In genomic region chr17:32118484-32118883, GRCm38 (mm10) we compare ENCODE assay signal across 8 mouse cellular contexts. TPM values are rescaled to one million over a fixed set of nuclear protein-coding genes. Genes with fewer than 3 reads are reported as not detected.
DNase-seq lines count a peak whose midpoint lies in the region; ATAC-seq and TF ChIP-seq lines count a peak whose summit lies in the region.
"Had no signal": no experiment of that assay in that cellular context is flagged by ENCODE, and none has a peak within 500 bp of the region (broad histone marks: within the 10 kb centered on the region; RNA-seq: fewer than 3 reads in every experiment).

No protein-coding gene starts in this region.

- H3K4me2 ChIP-seq in lung, postnatal 0 days (replicated peaks; ENCODE audit: low read depth, low read length): peak overlapping the region; percentile 25; the same call in 1 of the 2 replicates
- peak overlapping the region; percentile 47 for H3K4me2 ChIP-seq in heart, embryonic 14.5 days (ENCODE audit: low read length)
- peak overlapping the region; percentile 65 for H3K4me2 ChIP-seq in liver, embryonic 16.5 days (ENCODE audit: low read depth, low read length)

- no peaks in the 10 kb centered on the region for H3K36me3 ChIP-seq in lung, postnatal 0 days (ENCODE audit: insufficient read depth, low read length)
- H3K36me3 ChIP-seq in heart, embryonic 14.5 days (ENCODE audit: control insufficient read depth, insufficient read depth, low read length): peaks cover 5% of the 10 kb centered on the region; the same call in 1 of the 2 replicates
- H3K36me3 ChIP-seq in liver, embryonic 16.5 days (ENCODE audit: control insufficient read depth, insufficient read depth): no peaks in the 10 kb centered on the region

- H3K9me3 ChIP-seq in lung, postnatal 0 days (ENCODE audit: low read length): no peaks in the 10 kb centered on the region
- H3K9me3 ChIP-seq in heart, embryonic 14.5 days (ENCODE audit: control insufficient read depth, low read length): no peaks in the 10 kb centered on the region
- H3K9me3 ChIP-seq in liver, embryonic 16.5 days (replicated peaks; ENCODE audit: control insufficient read depth, low read length): no peaks in the 10 kb centered on the region

- TF ChIP-seq EP300 in lung, postnatal 0 days (IDR thresholded peaks at IDR 0.05): no peak

- WGBS in lung, postnatal 0 days: 17% methylated on average over 2 of the region's 3 CpGs
- WGBS in heart, embryonic 14.5 days: 10% methylated on average over 3 of the region's 3 CpGs
- 42% methylated on average over 3 of the region's 3 CpGs for WGBS in liver, embryonic 16.5 days (ENCODE audit: insufficient replicate concordance)

- no peak overlapping the region for H3K27ac ChIP-seq in lung, postnatal 0 days (ENCODE audit: low read length)
- H3K27ac ChIP-seq in heart, embryonic 14.5 days (replicated peaks in 1 of 2; ENCODE audit: control insufficient read depth in 1 of 2, insufficient read depth in 1 of 2, low read depth in 2 of 2, low read length in 2 of 2): no peak overlapping the region
- H3K27ac ChIP-seq in liver, embryonic 16.5 days (ENCODE audit: low read length): no peak overlapping the region; the same call in 1 of the 2 replicates

- peak; percentile 32 for ATAC-seq in lung, postnatal 0 days
- no peak for ATAC-seq in heart, embryonic 14.5 days (ENCODE audit: insufficient number of reproducible peaks, insufficient read depth, low FRiP score, low read depth)
- ATAC-seq in liver, embryonic 16.5 days (ENCODE audit: low read depth): no peak

- DNase-seq in lung, postnatal 0 days (ENCODE audit: low spot score): peak; percentile 41
- no peak for DNase-seq in lung, postnatal 36 days
- DNase-seq in cerebellum, adult 9-11 months: no peak
- DNase-seq in adrenal gland, postnatal 36 days: no peak
- DNase-seq in adipocyte (ENCODE audit: low spot score): no peak
- DNase-seq: spleen, adult 18-20 months had no signal

- H3K9ac ChIP-seq in lung, postnatal 0 days (replicated peaks; ENCODE audit: low read depth): no peak overlapping the region
- H3K9ac ChIP-seq in heart, embryonic 14.5 days (ENCODE audit: low read length): no peak overlapping the region
- H3K9ac ChIP-seq in liver, embryonic 16.5 days (ENCODE audit: low read depth, low read length): peak overlapping the region; percentile 56

- no peaks in the 10 kb centered on the region; the same call in 1 of the 2 replicates for H3K27me3 ChIP-seq in lung, postnatal 0 days (replicated peaks; ENCODE audit: insufficient read depth, low read length)
- H3K27me3 ChIP-seq in heart, embryonic 14.5 days (ENCODE audit: control insufficient read depth, insufficient read depth, low read length): no peaks in the 10 kb centered on the region
- no peaks in the 10 kb centered on the region for H3K27me3 ChIP-seq in liver, embryonic 16.5 days (ENCODE audit: control insufficient read depth, insufficient read depth, low read depth, low read length)

- H3K4me1 ChIP-seq in lung, postnatal 0 days (ENCODE audit: insufficient read depth, low read depth, low read length): peaks cover 14% of the 10 kb centered on the region; the same call in 1 of the 2 replicates
- H3K4me1 ChIP-seq in heart, embryonic 14.5 days (ENCODE audit: control insufficient read depth in 2 of 2, insufficient read depth in 2 of 2, low read length in 2 of 2): peaks cover 13 to 34% of the 10 kb centered on the region in 2 experiments
- H3K4me1 ChIP-seq in liver, embryonic 16.5 days (ENCODE audit: control insufficient read depth, low read depth, low read length): peaks cover 64% of the 10 kb centered on the region

- peak; percentile 45 for TF ChIP-seq CTCF in lung, postnatal 0 days (IDR thresholded peaks at IDR 0.05)

- H3K4me3 ChIP-seq in lung, postnatal 0 days (ENCODE audit: low read depth, low read length): no peak overlapping the region
- H3K4me3 ChIP-seq in heart, embryonic 14.5 days (ENCODE audit: control insufficient read depth in 1 of 2, insufficient read depth in 1 of 2, low read depth in 1 of 2, low read length in 2 of 2): no peak overlapping the region
- peak overlapping the region; percentile 43 for H3K4me3 ChIP-seq in liver, embryonic 16.5 days (ENCODE audit: low read depth, low read length)

RNA-seq across cellular contexts. Expression of gene Notch3, which starts 48.2 kb away (rescaled TPM):
- 8.3 and 9.7 TPM in 2 replicates for polyA plus RNA-seq in lung, postnatal 0 days (2015; fragmentation: Nextera tagmentation; extraction: Ambion mirVana)
- polyA plus RNA-seq in heart, embryonic 14.5 days (2014; fragmentation: Nextera tagmentation; extraction: Ambion mirVana): 5.1 and 6.6 TPM in 2 replicates
- polyA plus RNA-seq in liver, embryonic 16.5 days (2015; fragmentation: Nextera tagmentation; extraction: Ambion mirVana): 0.42 and 0.73 TPM in 2 replicates
- 10 to 100 TPM in 1 of 2 experiments, 1 to 10 TPM in 1; 8.1 to 13.0 TPM for total RNA-seq in adrenal gland, postnatal 36 days (2021)
